Mouse (Mus musculus) liver, postnatal 0 days (tissue): ENCODE measurements at regions not wholly inside any gene's neighbourhood (a gene's known extent, or its start where the extent isn't known, plus 50 kb on each side); places are given as distances from the start of the nearest gene placed in this dataset.

Source experiments
- CTCF ChIP-seq: sonication (generic); IDR thresholded peaks from 2 replicates; pipeline ENCODE4 v1.5.1; 2016; ENCODE audit warnings: antibody characterized with exemption, low read depth
- EP300 ChIP-seq: IDR thresholded peaks from 2 replicates; pipeline ENCODE4 v1.6.1; 2016; ENCODE audit warnings: antibody characterized with exemption, low read depth, mild to moderate bottlenecking

DNA sequence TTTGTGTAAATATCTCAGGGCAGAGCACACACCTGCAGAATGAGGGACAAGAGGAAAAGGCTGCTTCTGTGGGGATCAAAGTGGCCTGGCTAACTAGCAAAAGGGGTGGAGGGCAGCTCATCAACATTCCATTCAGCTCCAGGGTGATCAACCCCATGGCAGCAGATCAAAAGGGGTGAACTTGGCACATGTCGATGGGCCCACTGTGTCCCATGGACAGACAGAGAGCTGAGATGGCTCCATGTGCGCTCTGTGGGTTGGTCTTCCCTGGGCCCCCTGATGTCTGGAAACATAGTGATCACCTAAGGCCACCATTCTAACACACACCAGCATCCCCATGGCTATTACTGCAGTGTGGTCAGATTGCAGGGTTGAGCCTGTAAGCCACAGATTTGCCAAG is 253.2 kb upstream of the Sox11 start:
- TF ChIP-seq CTCF (no peak), EP300 (no peak)
